Mouse (Mus musculus): ENCODE results near the gene L3mbtl3. TPM values are rescaled to one million over a fixed set of nuclear protein-coding genes. Genes with fewer than 3 reads are reported as not detected.

The L3mbtl3 gene
- polyA plus RNA-seq, 1 experiment: 4.3 TPM

DNA sequence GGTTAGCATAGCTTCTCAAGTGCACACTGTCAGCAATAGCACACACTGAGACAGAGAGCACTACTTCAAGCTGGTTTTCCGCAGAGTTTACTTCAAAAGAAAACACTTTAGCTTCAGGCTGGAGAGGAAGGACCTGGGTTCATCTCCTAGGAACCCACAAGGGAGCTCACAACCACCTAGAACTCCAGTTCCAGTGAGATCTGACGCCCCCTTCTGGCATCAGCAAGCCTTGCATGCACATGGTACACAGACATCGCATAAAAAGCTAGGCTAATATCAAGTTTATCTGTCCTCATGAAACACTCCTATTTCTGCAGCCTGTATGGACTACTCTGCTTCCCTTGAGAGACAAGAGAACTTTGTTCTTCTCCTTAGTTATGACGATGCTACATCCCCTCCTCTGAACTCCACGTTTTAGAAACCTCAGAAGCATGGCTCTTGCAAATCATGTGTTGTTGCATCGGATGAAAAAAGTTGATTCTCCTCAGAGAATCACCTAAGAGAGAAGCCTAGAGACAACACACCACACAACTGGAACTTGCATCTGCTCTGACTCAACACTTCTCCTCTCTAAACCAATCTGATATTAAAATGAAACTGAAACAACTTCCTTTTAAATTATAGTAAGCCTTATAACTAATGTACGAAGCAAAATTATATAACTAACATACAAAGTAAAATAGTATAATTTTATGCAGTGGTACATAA lies 53.3 kb downstream of the L3mbtl3 start:
- TF ChIP-seq CTCF (IDR thresholded peaks at IDR 0.05; ENCODE audit: low read depth, low read length): no peak
- no peak overlapping the region for H3K27ac ChIP-seq (ENCODE audit: insufficient read depth, low read depth, low read length)

DNA sequence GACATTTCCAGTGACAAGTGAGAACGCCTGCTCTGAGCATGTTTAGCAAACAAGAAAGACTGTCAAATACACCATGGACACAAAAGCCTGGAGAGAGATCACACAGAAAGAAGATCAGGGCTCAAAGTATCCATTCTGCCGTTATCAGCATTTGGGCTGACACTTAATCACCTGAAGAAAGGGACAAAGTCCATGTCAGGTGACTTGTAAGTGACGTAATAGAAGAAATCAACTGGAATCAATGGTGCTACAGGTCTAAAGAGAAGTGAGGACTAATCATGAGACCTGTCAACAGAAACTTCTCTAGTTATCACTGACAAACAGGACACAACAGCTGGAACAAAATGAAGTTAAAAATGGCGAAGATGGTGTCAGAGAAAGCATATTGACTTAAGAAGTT lies 55.1 kb downstream of the L3mbtl3 start:
- TF ChIP-seq CTCF (IDR thresholded peaks at IDR 0.05; ENCODE audit: low read depth, low read length) (no peak), POLR2A (IDR thresholded peaks at IDR 0.05; ENCODE audit: borderline replicate concordance, low read depth, low read length) (no peak)
- Histone ChIP-seq H3K4me1 (ENCODE audit: control insufficient read depth, insufficient read depth, low read length) (peaks cover 5% of the 10 kb centered on the region; the same call in 1 of the 2 replicates), H3K4me3 (ENCODE audit: insufficient read depth, low read length) (no peak overlapping the region), H3K27ac (ENCODE audit: insufficient read depth, low read depth, low read length) (no peak overlapping the region)

More for the DNA sequence above, 53.3 kb downstream of the L3mbtl3 start:
- Histone ChIP-seq H3K4me3 (ENCODE audit: insufficient read depth, low read length) (peak overlapping the region; percentile 32; the same call in 1 of the 2 replicates), H3K4me1 (ENCODE audit: control insufficient read depth, insufficient read depth, low read length) (peaks cover 5% of the 10 kb centered on the region; the same call in 1 of the 2 replicates)

DNA sequence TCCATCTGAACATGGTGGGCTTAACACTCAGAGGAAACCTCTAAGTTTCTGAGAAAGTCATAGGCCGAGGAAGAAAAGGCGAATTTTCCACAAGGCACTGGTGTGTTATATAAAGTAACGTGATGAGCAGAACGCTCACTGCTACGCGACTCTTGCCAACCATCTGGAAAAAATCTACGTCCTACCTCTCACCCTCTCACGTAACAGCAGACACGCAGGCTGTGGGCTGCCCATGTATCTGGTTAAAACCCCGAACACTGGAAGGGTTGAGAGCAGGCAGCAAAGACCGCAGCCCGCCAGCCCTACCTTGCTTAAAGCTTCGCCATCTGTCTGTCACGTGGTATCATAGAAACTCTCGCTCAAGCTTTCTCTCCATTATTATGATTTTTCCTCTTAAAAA lies 61.4 kb downstream of the L3mbtl3 start:
- Histone ChIP-seq H3K27ac (ENCODE audit: insufficient read depth, low read depth, low read length) (no peak overlapping the region), H3K4me1 (ENCODE audit: control insufficient read depth, insufficient read depth, low read length) (no peaks in the 10 kb centered on the region), H3K4me3 (ENCODE audit: insufficient read depth, low read length) (no peak overlapping the region)
- TF ChIP-seq CTCF (IDR thresholded peaks at IDR 0.05; ENCODE audit: low read depth, low read length) (no peak), POLR2A (IDR thresholded peaks at IDR 0.05; ENCODE audit: borderline replicate concordance, low read depth, low read length) (no peak)

DNA sequence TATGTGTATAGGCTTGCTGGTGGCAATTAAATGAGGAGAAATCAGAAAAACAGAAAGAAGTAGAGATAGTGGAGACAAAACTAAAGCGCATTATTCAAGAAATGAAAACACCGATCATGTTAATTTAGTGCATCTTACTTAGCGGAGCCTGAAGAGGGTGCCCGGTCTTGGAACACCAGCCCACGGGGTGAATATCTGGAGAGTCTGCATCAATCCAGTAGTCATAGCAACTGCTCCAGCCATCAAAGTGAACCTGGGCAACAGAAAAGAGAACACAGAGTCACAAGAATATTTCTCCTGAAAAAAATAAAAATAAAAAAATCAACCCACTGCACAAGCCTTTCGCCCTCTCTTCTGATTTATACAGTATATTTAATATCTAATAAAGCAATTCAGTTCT lies 72.3 kb downstream of the L3mbtl3 start:
- Histone ChIP-seq H3K4me3 (ENCODE audit: insufficient read depth, low read length) (no peak overlapping the region), H3K27ac (ENCODE audit: insufficient read depth, low read depth, low read length) (no peak overlapping the region), H3K4me1 (ENCODE audit: control insufficient read depth, insufficient read depth, low read length) (no peaks in the 10 kb centered on the region)
- TF ChIP-seq POLR2A (IDR thresholded peaks at IDR 0.05; ENCODE audit: borderline replicate concordance, low read depth, low read length) (no peak), CTCF (IDR thresholded peaks at IDR 0.05; ENCODE audit: low read depth, low read length) (no peak)

DNA sequence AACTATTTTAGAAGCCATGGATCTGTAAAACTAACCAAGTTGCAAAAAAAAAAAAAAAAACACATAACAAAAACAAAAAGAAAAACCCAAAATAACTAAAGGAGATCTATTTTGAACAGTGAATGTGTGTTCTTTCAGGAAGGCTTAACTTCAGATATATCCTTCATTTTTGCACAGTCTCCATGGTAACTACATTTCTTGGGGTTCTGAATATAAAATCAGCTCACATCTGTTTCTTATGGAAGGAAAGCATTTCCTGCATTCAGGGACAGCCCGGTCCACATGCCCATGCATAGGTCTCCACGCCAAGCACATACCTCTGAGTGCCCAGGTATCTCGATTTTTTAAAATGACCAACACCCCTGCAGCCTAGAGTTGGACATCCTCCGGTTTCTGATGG lies 73.4 kb downstream of the L3mbtl3 start:
- TF ChIP-seq POLR2A (IDR thresholded peaks at IDR 0.05; ENCODE audit: borderline replicate concordance, low read depth, low read length) (no peak), CTCF (IDR thresholded peaks at IDR 0.05; ENCODE audit: low read depth, low read length) (no peak)
- H3K27ac ChIP-seq (ENCODE audit: insufficient read depth, low read depth, low read length): no peak overlapping the region
- no peak overlapping the region for H3K4me3 ChIP-seq (ENCODE audit: insufficient read depth, low read length)
- no peaks in the 10 kb centered on the region for H3K4me1 ChIP-seq (ENCODE audit: control insufficient read depth, insufficient read depth, low read length)

DNA sequence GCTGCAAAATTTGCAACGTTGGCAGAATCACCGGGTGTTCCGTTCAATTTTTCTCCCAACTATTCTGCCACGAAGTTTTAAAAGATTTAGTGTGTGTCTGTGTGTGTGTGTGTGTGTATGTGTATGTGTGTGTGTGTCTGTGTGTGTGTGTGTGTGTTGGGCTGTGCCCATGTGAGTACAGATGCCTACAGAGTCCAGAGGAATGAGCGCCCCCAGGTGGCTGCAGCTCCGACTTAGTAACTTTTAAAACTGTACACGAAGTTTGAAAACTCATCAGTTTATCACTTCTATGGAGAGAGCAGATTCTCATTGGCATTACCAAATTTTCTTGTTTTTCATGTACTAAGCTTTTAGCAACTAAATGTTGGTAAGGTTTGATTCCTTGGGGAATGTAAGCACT lies 78.1 kb downstream of the L3mbtl3 start:
- Histone ChIP-seq H3K27ac (ENCODE audit: insufficient read depth, low read depth, low read length) (no peak overlapping the region), H3K4me3 (ENCODE audit: insufficient read depth, low read length) (no peak overlapping the region), H3K4me1 (ENCODE audit: control insufficient read depth, insufficient read depth, low read length) (no peaks in the 10 kb centered on the region)
- TF ChIP-seq POLR2A (IDR thresholded peaks at IDR 0.05; ENCODE audit: borderline replicate concordance, low read depth, low read length) (no peak), CTCF (IDR thresholded peaks at IDR 0.05; ENCODE audit: low read depth, low read length) (no peak)

DNA sequence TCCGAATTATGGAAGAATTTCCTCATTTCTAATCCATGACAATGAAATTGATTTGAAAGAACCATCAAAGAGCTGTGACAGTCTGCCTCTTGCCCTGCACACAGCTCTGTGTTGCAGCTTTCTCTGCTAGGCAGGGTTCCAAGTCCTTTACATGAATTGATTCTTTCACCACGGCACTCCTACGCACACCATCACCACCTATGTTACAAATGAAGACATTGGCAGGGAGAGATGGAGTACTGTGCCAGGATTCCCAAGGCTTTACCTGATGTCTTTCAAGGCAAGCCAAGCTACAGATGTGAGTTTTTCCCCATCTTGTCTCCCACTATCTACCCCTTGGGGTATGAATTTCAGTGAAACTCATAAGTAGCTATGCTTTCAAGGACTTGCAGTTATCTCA lies 78.6 kb downstream of the L3mbtl3 start:
- no peaks in the 10 kb centered on the region for H3K4me1 ChIP-seq (ENCODE audit: control insufficient read depth, insufficient read depth, low read length)
- no peak for TF ChIP-seq CTCF (IDR thresholded peaks at IDR 0.05; ENCODE audit: low read depth, low read length)
- no peak for TF ChIP-seq POLR2A (IDR thresholded peaks at IDR 0.05; ENCODE audit: borderline replicate concordance, low read depth, low read length)
- H3K4me3 ChIP-seq (ENCODE audit: insufficient read depth, low read length): no peak overlapping the region
- H3K27ac ChIP-seq (ENCODE audit: insufficient read depth, low read depth, low read length): no peak overlapping the region

DNA sequence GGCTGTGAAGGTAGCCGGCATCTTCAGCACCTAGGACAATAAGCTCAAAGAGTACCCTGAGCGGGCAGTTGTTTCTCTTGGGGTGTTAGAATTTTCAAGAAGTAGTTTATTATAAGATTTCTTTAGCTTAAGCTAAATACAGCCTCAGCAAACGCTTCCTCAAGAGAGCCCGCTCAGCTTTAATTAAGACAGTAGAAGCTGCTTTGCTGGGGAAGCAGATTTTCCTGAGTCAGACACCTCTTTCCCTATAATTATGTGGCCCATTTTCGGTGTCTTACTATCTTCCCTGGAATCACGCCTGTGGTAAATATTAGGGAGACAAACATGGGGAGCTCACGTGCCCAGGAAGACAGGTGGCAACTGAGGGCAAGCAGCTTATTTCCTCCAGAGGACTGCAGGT lies 88.6 kb downstream of the L3mbtl3 start:
- Histone ChIP-seq H3K4me3 (ENCODE audit: insufficient read depth, low read length) (no peak overlapping the region), H3K27ac (ENCODE audit: insufficient read depth, low read depth, low read length) (peak overlapping the region; percentile 22; the same call in 1 of the 2 replicates), H3K4me1 (ENCODE audit: control insufficient read depth, insufficient read depth, low read length) (peaks cover 11% of the 10 kb centered on the region)
- TF ChIP-seq CTCF (IDR thresholded peaks at IDR 0.05; ENCODE audit: low read depth, low read length): no peak
- TF ChIP-seq POLR2A (IDR thresholded peaks at IDR 0.05; ENCODE audit: borderline replicate concordance, low read depth, low read length): no peak

DNA sequence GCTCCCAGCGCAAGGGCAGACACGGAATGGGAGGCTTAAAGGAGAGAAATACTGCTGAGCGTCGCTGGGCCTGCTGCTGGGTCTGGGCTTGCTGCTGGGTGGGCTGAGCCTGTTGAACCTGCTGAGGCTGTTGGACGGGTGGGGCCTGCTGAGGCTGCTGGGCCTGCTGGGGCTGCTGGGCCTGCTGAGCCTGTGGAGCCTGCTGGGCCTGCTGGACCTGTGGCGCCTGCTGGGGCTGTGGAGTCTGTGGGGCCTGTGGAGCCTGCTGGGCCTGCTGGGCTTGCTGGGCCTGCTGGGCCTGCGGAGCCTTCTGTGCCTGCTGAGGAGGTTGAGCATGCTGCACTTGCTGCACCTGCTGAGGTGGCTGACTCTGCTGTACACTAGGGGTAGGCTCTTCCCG lies 95.8 kb downstream of the L3mbtl3 start:
- no peaks in the 10 kb centered on the region; the same call in 1 of the 2 replicates for H3K4me1 ChIP-seq (ENCODE audit: control insufficient read depth, insufficient read depth, low read length)
- no peak for TF ChIP-seq CTCF (IDR thresholded peaks at IDR 0.05; ENCODE audit: low read depth, low read length)
- no peak for TF ChIP-seq POLR2A (IDR thresholded peaks at IDR 0.05; ENCODE audit: borderline replicate concordance, low read depth, low read length)
- H3K27ac ChIP-seq (ENCODE audit: insufficient read depth, low read depth, low read length): no peak overlapping the region
- no peak overlapping the region for H3K4me3 ChIP-seq (ENCODE audit: insufficient read depth, low read length)

DNA sequence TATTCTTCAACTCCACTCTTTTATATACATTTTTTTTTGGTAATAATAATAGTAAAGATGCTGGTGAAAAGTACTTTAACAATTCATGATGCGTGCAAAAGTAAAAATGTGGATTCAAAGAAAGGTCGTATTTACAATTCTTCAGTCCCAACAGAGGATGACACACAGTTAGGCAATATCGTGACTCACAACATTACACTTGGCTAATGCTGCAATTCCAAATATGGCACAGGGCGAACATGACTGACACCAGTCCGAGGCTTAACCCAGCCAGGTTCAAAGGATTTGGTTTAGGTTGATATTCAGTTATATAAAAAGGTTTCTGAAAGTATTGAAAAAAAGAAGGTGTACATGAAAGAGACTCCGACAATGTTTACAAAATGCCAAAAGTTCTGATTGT lies 100.4 kb downstream of the L3mbtl3 start:
- Histone ChIP-seq H3K4me1 (ENCODE audit: control insufficient read depth, insufficient read depth, low read length) (no peaks in the 10 kb centered on the region; the same call in 1 of the 2 replicates), H3K4me3 (ENCODE audit: insufficient read depth, low read length) (no peak overlapping the region), H3K27ac (ENCODE audit: insufficient read depth, low read depth, low read length) (no peak overlapping the region)
- TF ChIP-seq POLR2A (IDR thresholded peaks at IDR 0.05; ENCODE audit: borderline replicate concordance, low read depth, low read length) (no peak), CTCF (IDR thresholded peaks at IDR 0.05; ENCODE audit: low read depth, low read length) (no peak)
